Mouse (Mus musculus) left cerebral cortex, adult 11 months (tissue): ENCODE results near the gene D10Wsu102e.
"Not testable (repeated sequence)": the region's sequence is repeated elsewhere in the genome, so short reads cannot be mapped to it uniquely, and the experiment has no call there.

Source experiments
- DNase-seq: peaks from one replicate; pipeline ENCODE4 v3.0.0; 2022; ENCODE audit warnings: low spot score

Gene D10Wsu102e

DNA sequence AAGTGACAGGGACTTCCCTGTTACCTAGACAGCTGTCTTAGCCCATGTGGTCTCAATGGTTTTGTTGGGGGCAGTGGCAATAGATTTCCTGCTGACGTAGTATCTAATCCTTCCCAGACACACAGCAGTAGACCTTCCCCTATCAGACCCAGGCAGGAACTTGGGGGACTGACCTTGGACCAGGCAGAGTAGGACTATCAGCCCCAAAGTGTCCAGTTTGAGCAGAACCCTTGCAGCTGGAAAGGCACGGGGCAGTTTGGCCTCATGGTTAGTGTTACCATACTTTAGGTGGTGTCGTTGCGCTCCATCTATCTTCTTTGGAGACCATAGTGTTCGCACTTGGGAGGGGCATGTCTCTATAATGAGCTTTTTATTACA is 13.7 kb upstream of the D10Wsu102e start:
- no peak for DNase-seq

DNA sequence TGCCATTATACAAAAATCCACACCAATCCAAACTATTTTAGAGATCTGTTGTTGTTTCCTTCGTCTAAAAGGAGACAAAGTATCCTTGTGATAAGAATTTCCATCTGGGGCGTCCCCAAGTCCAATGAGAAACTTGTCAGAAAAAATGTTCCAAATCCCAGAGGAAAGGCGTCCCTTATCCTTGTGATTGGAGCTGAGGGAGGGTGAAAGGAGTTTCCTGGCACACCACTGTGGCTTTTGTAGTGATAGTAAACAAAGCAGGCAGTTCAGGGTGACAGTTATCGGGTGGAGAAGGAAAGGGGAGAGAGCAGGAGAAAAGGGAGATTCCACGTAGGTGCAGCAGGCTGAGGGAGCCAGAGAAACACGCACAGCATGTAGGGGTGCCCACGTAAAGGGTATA is 12.5 kb upstream of the D10Wsu102e start:
- no peak for DNase-seq

DNA sequence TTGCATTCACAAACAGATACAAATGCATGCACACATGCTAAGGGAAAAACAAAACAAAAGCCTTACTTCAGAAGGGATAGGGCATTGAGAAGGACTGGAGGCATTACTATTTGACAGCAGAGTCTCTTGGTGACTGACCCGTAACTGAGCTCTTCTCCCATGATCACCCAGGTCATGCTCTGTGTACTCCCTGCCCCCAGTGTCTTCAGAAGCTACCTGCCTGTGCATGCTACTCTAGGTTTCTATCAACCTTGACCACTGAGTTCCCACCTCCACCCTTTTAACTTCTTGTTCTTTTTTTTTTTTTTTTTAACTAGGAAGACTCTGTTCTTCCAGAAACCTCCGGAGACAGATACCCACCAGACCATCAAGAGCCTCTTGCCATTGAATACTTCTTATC is 9.3 kb upstream of the D10Wsu102e start:
- DNase-seq, result no peak

DNA sequence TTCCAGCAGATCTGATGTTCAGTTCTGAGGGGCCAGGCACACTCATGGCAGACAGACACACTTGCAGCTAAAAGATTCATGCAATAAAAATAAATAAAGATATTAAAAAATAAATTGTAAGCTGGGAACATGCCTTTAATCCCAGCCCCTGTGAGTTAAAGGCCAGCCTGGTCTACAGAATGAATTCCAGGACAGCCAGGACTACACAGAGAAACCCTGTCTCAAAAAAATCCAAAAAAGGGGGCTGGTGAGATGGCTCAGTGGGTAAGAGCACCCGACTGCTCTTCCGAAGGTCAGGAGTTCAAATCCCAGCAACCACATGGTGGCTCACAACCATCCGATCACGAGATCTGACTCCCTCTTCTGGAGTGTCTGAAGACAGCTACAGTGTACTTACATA is 8.2 kb upstream of the D10Wsu102e start:
- DNase-seq, result not testable (repeated sequence)

DNA sequence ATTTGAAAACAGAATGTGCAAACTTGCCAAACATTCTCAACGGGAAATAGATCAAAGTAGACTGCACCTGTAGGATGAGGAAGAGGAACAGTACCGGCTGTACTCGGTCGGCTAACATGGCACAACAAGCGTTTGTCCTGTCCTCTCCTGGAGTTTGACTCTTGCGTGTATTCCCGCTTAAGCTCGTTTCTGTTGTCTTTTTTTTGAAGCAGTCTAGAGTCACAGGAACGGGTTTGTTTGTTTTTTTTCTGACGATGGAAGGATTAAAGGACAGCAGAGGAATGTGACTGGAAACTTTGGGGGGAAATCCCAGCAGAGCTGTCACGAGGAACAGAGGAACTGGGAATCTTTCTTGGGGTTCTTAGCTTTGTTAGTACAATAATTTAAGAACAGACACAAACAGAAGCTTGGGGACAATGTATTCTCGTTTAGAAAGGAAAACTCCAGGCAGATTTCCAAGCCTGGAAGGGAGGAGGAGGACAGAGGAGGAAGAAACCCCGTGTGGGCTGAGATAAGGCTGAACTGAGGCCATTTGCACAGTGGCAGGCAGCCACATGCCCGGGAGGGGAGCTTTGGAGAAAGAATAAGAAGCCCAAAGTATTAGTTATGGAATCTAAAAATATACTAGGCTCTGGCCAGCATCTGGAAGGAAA is 6.2 kb upstream of the D10Wsu102e start:
- DNase-seq, result no peak

DNA sequence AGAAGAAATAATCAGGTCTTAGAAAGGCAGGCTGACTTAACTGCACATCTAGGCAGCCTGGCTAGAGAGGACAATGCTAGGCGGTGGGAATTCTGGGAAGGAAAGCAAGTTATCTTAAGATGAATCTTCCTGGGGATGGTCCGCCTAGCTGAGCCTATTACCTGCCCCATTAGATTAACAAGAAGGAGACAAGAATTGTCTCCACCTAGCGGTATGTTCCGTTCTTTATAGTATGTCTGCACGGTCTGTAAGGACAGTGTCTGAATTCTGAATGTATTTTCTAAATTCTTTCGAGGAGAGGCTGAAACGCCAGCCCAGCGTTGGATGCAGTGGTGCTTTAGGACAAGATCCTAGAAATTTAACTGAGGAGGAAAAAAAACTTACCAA is 5.7 kb upstream of the D10Wsu102e start:
- DNase-seq, result no peak

DNA sequence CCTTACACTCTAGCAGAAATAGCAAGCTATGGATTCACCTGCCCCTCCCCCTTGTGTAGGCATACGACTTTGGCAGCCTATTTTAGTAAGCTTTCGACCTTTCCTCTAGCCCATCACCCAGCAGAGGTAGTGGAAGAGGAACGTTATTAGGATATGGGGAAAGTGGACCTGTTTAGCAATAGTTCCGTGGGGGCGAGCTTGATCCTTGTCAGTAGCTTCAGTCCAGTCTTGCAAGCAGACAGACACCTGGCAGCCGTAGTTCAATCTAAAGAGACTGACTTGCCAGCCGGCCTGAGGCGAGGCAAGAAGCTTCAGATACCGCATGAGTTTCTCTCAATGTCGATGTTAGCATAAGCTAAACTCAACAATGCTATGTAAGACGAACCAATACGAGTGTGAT is 3.6 kb upstream of the D10Wsu102e start:
- DNase-seq, result no peak

DNA sequence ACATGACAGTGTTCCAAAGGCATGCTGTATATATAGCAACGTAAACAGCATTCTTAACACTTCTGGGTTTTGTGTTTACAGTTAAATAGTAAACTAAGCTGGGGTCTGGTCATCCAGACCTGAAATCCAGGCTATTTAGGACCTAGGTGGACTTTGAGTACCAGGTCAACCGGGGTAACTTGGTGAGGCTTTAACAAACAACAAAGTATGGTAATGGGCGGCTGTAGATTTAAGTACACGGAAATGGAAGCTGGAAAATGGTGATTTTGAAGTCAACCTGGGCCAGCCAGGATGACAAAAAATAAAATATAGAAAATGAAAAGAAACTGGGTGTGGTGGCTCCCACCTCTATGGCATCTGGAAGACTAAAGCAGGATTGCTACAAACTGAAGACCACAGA is 570 bp upstream of the D10Wsu102e start:
- no peak for DNase-seq

DNA sequence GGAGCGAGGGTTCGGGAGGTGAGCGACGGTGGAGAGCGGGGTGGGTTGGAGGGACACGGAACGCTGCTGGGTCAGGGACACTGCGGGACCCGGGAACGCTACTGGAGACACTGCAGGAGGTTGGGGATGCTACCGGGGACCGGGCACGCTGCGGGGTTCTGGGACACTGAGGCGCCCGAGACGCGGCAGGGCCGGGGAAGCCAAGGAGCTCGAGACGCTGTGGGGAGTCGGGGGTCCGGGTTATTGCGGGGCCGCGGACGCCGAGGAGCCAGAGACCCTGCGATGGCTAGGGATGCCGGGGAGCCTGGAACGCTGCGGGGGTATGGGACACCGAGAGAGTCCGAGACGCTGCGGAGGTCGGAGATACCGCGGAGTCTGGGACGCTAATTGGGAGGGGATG is 335 bp downstream of the D10Wsu102e start:
- DNase-seq, result no peak

DNA sequence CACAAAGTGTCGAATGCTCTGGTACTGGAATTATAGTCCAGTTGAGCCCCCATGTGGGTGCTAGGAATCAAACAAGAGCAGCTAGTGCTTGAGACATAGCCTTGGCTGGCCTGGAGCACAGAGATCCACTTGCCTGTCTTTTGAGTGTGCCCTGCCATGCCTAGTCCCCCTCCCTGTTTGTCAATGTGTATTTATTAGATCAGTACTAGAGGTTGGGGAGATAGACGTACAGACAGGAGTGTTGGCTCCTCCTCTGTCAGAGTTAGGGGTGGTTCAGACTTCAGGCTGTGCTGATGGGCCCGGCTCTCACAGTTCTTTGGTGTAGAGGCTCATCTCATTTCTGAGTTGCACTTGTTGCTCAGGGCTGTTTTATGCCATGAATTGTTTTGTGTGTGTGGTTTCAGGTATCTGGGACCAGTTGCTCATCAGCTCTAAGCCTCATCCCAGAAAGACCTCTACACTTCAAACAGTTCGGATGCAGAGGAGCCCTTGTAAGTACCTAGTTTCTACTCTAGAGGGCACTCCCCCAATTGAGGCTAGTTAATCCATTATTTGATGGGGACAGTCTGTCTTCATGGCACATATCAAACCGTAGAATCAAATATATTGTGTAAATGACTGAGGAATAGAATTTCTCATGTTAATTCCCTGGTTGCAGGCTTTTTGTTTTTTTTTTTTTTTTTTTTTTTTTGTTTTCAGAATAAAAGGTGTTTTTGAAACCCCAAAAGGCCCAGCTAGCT is 1.8 kb downstream of the D10Wsu102e start:
- no peak for DNase-seq

DNA sequence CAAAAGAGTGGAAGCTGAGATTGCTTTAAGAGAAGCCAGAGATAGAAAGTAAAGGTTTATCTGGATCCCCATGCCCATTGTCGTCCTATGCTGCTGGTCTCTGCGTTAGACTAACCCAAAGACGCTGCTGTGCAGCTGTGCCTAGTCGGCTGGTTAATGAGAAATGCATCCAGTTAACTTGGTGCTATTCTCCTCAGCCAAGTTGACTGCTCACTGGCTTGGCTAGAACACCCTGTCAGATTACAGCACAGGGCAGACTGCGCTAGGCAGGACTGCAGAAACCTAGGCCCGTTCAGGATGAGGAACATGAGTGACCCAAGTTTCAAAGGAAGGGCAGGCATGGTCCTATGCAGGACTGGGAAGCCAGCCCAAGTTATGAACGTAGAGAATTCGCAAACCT is 3.4 kb downstream of the D10Wsu102e start:
- DNase-seq, result no peak

DNA sequence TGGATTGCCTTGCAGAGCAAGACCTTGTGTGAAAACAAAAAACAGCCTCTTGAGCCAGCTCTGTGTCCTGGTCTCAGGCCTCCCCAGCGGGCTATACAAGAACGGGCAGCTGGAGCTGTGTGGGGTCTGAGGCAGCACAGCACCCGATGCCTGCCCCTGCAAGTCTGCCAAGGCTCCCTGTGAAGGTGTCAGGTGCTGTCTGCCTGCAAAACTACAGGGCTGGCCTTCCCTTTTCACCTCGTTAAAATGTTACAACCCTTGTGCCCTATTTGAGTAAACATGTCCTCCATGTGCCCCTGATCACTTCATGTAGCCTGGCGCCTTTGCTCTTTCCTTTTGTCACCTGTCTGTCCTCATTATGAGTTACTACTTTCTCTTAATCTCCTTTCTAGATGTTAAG is 8.9 kb downstream of the D10Wsu102e start:
- no peak for DNase-seq

DNA sequence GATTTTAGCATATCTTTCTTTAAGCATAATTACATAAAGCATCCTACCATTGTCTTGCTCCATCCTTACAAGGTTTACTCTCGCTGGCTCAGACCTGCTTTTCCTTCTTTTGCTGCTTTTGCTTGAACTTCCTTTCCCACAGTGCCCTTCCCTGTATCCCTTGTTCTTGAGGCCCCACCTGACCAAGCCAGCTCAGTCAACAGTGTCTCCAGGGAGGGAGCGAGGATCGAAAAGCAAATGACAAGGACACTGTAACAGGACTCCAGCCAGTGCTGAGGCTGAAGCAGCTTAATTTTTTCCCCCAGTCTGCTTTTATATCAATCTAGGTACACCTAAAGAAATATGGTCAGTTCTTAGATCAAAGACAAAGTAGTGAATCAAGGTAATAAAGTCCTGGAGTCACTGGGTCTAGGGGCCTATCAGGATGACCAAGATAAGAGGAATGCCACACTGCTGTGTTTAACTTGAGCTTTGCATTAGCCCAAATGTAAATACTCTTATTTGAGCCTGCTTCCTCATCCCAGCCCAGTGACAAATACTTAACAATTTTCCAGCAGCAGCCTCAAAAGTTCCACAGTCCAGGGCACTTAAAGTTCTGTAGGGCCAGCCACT is 14.1 kb downstream of the D10Wsu102e start:
- no peak for DNase-seq

DNA sequence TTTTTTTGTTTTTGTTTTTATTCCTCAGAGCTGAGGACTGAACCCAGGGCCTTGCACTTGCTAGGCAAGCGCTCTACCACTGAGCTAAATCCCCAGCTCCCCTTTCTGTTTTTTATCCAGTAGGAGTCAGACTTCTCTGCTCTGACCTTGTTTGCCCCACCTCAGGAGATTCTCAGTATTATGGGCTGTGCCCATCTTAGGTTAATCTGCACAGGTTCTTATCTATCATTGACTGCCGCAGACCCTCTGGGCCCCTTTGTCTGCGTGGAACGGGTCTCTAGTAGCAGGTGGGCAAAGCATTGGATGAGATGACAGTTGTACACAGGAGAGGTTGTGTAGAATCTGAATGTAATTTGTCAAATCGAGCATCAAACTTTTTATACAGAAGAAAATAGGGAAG is 15.4 kb downstream of the D10Wsu102e start:
- DNase-seq, result not testable (repeated sequence)

DNA sequence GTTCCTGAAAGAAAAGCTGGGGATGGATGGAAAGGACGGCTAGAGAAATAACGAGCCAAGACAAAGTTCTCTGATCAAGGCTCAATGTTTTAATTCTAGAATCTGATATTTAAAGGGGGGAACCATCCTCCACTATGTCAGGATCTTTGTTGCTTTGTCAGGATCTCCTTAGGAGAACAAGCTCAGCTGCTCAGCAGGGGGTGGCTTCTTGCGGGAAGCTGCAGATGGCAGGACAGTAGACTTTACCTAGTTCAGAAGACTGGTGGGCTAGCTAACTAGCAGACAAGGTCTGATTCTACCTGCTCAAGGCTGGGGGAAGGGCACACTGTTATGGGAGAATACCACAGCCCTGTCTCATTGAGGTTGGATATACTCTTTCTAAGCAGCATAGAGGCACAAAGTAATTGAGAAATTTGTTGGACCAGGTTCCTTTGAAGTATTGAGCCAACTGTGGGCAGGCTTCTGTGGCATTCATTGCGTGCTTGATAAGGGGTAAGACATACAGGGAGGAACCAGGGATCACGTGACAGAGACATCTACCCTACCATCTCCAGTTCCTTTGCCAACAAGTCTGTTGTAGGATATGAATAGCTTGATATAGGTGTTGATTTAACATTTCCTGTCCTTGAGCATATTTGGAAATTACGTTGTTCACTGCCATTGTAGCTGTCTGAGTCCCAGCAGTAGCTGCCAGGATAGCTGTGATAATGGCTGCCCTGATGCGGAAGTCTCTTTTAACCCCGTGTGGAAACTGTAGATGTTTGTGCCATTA is 17.1 kb downstream of the D10Wsu102e start:
- no peak for DNase-seq

DNA sequence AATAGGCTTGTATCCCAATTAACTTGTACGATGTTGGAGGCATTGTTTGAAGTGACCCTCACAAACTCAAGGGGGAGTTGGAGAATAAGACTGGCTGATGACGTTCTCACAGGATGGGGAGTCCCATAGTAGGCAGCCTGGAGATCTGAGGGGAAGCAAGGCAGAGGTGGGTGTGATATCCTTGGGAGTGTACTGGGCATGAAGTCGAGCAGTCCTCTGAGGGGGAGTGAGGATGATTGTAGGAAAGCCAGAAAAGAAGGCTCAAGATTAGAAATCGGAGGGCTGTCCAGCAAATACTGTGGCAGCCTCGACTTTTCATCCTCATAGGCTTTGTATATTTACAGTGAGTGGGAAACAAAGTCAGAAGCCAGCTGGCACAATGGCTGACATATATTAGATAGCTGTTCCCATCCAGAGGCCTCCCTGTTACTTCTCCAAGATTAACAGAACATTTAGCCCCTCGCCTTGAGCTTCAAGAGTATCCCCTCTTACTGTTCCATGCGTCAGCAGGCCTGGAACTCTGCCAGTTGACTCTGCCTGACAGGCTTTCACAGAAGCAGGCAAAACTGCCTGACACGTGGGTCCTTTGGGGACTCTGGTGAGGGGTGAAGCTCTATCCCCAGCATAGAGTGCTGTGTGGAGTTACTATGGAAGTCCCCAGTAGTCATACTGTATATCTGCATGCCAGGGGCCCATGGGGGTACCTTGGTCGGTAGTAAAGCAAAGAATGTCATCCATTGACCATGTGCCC is 18.2 kb downstream of the D10Wsu102e start:
- no peak for DNase-seq

DNA sequence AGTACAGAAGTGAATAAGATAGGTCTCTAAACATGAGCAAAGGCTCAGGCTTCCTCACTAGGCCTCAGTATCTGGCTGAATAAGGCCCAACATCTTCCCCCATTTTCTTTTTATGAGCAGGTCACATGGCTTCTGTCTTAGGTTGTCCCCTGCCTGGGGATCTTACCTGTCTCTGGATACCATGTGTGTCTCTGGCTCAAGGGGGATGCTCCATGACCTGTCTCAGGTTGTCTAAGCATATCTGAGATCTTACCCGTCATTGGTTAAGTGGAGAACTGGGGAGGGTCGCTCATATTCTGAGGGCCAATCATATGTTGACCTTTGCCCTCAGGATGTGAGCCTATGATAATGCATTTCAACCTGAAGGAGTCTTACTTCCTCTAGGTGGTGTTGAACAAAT is 20.5 kb downstream of the D10Wsu102e start:
- DNase-seq, result no peak

DNA sequence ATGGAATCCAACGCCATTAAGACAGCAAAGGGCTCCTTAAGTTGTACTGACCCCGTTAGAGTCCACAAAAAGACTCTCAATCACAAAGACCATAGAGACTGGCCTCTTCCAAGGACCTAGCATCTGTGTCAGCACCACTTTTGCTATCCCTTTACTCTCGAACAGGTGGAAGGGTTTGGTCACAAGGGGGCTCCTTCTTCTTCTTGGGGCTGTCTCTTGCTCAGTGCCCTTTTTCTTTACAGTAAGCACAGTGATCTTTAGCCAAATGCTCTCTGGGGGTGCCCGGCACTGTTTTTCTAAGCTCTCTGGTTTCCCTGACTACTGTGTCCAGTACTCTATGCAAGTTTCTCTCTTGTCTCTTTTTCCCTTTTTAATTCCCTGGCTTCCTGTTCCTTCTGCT is 22.5 kb downstream of the D10Wsu102e start:
- DNase-seq, result no peak

DNA sequence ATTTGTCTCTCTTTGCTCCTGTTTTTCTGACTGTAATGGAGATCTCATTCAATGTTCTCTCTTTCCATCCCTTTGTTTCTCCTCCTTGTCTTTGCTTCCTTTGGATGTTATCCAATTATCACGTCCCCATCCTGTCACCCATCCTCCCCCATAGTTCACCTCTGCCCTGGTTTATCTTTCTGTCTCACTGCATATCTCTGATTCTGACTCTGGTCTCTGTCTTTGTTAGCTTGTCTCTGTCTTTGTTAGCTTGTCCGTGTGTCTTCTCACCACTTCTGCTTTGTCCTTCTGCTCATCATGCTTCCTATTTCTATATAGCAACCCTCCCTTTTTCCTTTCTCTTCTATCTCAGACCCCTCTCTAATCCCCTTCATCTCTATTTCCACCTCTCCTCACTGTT is 23.0 kb downstream of the D10Wsu102e start:
- DNase-seq, result no peak

DNA sequence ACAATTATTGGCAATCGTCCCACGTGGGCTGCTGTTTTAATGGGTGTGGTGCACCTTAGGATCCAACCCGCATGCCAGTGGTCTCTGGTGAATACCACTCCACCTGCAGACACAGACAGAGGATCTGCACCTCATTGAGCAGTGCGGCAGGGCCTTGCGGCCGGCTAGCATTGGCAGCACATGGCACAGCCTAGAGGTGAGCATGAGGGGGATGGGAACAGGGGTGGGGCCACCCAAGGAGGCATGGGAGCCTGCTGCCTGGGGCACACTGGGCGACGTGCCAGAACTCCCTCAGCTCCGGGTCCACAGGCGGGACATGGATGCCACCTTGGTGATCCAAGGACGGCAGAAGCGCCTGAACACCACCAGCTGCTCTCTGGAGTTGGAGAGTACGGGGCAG is 23.8 kb downstream of the D10Wsu102e start:
- no peak for DNase-seq

DNA sequence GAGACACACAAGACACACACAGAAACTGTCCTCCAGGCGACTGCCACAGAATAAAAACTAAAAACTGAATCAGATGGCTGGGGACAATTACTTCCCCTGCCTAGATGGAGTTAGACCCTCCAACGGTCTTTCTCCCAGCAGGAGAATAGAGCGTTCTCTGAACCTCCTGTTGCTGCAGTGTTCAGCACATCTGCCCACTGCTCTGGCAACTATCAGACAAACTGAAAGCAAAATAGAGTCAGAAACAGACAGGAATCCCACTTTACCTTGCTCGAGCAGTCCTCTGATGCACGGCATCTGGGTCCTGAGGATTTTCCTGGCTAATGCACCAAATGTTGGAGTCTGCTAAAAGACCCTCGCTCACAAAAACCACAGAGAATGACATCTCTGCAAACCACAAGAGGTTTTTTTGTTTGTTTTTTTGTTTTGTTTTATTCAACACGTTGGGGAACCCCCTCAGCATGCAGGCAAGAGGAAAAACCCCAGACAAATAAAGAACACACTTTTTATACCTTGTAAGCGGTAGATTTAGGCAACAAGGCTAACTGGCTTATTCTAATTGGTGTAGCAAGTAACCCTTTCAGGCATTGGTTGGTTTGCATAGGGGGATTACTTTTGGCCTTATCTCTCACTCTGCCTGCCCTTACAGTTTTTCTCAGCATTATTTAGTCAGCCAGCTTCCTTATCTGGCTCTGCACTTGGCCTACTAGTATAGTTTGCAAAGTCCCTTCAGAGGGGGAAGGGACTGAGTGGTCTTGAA is 24.6 kb downstream of the D10Wsu102e start:
- DNase-seq, result no peak
